Mouse (Mus musculus) heart, embryonic 10.5 days (tissue): ENCODE measurements around the gene Mnat1. TPM values are rescaled to one million over a fixed set of nuclear protein-coding genes. Genes with fewer than 3 reads are reported as not detected.
A peak's percentile ranks its signal among the peaks of the same experiment; 100 is the strongest.
"Not testable (repeated sequence)": the region's sequence is repeated elsewhere in the genome, so short reads cannot be mapped to it uniquely, and the experiment has no call there.

ENCODE experiments used
- DNase-seq: peaks from one replicate; pipeline ENCODE4 v3.0.0-alpha.2; 2017; ENCODE audit warnings: low spot score
- H3K27ac ChIP-seq: fragments of 300-500 bp; sonication (generic); 2 replicates; pipeline ENCODE4 v1.5.1; 2016; ENCODE audit warnings: mild to moderate bottlenecking
- H3K27me3 ChIP-seq: fragments of 300-500 bp; sonication (generic); 2 replicates; pipeline ENCODE4 v1.6.1; 2016; ENCODE audit warnings: mild to moderate bottlenecking; ENCODE audit not compliant: poor library complexity, insufficient read depth, severe bottlenecking
- H3K36me3 ChIP-seq: fragments of 300-500 bp; sonication (generic); 2 replicates; pipeline ENCODE4 v1.6.1; 2016; ENCODE audit warnings: mild to moderate bottlenecking, moderate library complexity
- H3K4me1 ChIP-seq: fragments of 300-500 bp; sonication (generic); 2 replicates; pipeline ENCODE4 v1.6.1; 2016; ENCODE audit warnings: mild to moderate bottlenecking
- H3K4me3 ChIP-seq: fragments of 300-500 bp; sonication (generic); 2 replicates; pipeline ENCODE4 v1.5.1; 2016; ENCODE audit warnings: mild to moderate bottlenecking, moderate library complexity
- H3K9me3 ChIP-seq: fragments of 300-500 bp; sonication (generic); 2 replicates; pipeline ENCODE4 v1.6.1; 2016; ENCODE audit warnings: mild to moderate bottlenecking, moderate library complexity
- WGBS: fragments of 180-500 bp; shearing (Covaris S2); methylation state at CpG from one replicate; pipeline ENCODE4 v1.1.7; 2016; 5-methylcytosine and 5-hydroxymethylcytosine counted together
- polyA plus RNA-seq: library from polyadenylated mRNA; unstranded; fragments of >200 nt; fragmentation: Nextera tagmentation; extraction: Ambion mirVana; gene quantifications from 2 replicates; pipeline ENCODE4 v1.2.1, GENCODE M21; 2016

The Mnat1 gene
- 26.8 and 32.7 TPM in 2 replicates for polyA plus RNA-seq

DNA sequence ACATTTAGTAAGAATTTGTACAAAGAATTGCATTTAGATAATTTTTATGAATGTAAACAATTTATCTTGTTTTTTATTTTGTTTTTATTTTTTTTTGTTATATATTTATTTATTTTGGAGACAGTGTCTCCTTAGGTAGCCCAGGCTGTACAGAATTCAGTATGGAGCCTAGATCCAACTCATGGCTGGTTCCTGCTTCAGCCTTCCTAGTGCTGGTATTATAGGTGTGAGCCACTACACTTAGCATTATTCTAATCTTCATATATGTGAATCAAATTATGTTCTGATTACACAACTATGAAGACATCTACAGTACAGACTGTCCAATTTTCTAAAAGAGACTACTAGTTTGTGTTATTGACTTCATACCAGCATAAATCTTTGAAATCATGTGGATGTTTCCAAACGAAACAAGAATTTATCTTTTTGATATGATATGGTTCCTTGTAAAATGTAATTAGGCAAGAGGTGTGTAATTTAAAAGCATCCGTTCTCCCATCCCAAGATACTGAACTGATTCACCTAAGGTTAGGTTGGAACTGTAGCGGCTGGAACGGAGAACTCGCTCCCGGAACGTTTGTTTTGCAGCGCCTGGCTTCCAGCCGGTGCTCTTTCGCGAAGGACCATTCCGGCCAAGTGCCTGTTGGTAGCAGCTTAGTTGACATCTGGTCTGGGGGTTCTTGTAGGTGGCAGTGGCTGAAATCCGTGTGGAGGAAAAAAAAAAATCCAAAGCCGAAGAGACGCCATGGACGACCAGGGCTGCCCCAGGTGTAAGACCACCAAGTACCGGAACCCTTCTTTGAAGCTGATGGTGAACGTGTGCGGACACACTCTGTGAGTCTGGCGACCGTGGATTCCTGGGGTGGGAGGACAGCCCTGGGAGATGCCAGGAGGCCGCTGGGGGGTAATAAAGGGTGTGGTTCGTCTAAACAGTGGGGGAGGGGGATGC is at the start of gene Mnat1:
Gene Mnat1 (plus strand): TSS at position 625 of the 949 bp plus-strand sequence.
- H3K4me3 ChIP-seq: peak within 1 kb of the TSS; percentile 87
- peak within 1 kb of the TSS; percentile 90 for H3K27ac ChIP-seq
- H3K36me3 ChIP-seq: no peaks in the 10 kb centered on the region
- H3K27me3 ChIP-seq: no peaks in the 10 kb centered on the region
- WGBS: 1% methylated on average over 23 of the region's 23 CpGs
- no peaks in the 10 kb centered on the region for H3K9me3 ChIP-seq
- 0 out of 2 replicates have a peak, but pooled peaks cover 7% of the 10 kb centered on the region for H3K4me1 ChIP-seq
- DNase-seq: peak; percentile 88

GRCm38 (mm10) chr12:73081828-73082227 is 41.7 kb upstream of the Mnat1 start:
- not testable (repeated sequence) for H3K27ac ChIP-seq, H3K9me3 ChIP-seq, H3K36me3 ChIP-seq, H3K4me1 ChIP-seq, H3K4me3 ChIP-seq, H3K27me3 ChIP-seq, DNase-seq
- WGBS: 91% methylated on average over 4 of the region's 4 CpGs

DNA sequence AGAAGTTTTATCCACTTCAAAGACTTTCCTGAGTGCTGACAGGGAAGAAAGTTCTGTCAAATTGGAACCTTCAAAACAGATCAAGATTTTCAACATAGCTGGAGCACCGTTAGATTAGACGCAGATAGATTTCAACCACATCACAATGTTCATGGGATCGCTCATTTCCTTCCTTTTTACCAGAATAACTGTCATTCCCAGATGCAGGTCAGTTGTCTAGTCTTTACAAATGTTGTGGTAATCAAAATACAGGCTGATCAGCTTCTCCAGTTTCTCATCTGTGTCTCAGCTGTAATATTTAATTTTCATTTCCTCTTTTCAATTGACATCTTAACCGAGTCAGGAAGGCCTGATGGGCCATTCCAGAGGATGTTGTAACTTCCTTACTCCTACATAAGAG is 39.7 kb upstream of the Mnat1 start:
- no peaks in the 10 kb centered on the region for H3K27me3 ChIP-seq
- 79% methylated on average over 4 of the region's 4 CpGs for WGBS
- no peak overlapping the region for H3K4me3 ChIP-seq
- no peaks in the 10 kb centered on the region for H3K9me3 ChIP-seq
- DNase-seq: no peak
- H3K4me1 ChIP-seq: no peaks in the 10 kb centered on the region
- H3K27ac ChIP-seq: no peak overlapping the region
- H3K36me3 ChIP-seq: no peaks in the 10 kb centered on the region

DNA sequence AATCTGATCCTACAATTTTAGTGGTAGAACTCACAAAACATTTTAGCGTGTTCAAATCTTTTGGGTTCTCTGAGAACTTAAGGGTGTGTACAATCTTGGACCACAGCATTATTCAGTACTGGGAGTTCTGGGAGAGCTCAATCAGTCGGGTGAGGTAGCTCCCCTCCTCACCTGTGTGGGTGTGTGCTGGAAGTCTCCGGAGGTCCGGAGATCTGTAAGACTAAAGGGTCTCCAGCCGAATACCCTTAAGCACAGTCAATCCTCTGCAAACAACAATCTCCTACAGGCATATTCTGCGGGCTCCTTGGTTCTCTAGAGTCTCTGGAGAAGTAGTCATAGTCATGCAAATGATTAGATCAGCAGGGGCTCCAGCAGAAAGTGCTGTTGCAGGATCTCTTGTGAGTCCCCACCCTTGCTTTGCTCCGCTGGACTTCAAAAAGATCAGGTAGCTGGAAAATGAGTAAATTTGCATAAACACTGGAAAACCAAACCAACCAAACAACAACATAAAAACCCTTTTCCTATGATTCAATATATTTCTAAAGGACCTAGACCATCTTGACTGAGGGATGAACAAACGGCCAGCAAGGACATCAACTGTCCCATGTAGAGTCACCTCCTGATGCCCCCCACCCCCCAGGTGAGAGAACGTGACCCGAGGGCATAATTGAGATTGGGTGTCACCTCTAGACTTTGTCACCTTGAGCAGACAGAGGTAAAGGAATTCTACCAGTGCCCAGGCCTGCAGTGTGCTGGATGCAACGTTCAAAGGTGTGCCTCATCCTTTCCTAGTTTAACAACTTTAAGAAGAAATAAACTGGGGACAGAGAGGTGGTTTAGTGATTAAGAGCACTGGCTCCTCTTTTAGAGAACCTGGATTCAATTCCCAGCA is 37.5 kb upstream of the Mnat1 start:
- DNase-seq: no peak
- Histone ChIP-seq H3K27me3 (no peaks in the 10 kb centered on the region), H3K9me3 (no peaks in the 10 kb centered on the region), H3K36me3 (no peaks in the 10 kb centered on the region), H3K27ac (no peak overlapping the region), H3K4me3 (no peak overlapping the region), H3K4me1 (no peaks in the 10 kb centered on the region)
- 23% methylated on average over 11 of the region's 11 CpGs for WGBS

- H3K27ac ChIP-seq: no peak overlapping the region
- H3K36me3 ChIP-seq: no peaks in the 10 kb centered on the region
- H3K27me3 ChIP-seq: no peaks in the 10 kb centered on the region
- DNase-seq: no peak
- no peaks in the 10 kb centered on the region for H3K4me1 ChIP-seq
- no peaks in the 10 kb centered on the region for H3K9me3 ChIP-seq
- H3K4me3 ChIP-seq: no peak overlapping the region
- 85% methylated on average over 7 of the region's 7 CpGs for WGBS
Measured at GRCm38 (mm10) chr12:73087086-73087485, 36.4 kb upstream of the Mnat1 start.

DNA sequence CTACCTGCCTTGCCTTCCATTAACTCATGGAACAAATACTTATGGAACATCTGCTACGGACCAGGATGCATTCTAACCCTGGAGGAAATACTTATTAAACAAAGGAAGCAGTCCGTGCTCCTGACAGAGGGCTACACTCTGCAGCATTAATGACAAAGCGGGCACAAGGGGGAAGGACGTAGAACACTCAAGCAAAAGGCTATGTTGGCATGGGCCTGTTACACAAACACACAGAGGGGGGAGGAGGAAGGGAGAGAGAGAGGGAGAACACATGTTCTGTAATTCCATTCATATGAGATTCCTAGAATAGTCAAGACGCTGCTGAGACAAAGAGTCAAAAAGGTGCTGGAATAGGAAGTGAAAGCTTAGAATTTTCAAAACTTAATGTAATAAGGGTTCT is 35.0 kb upstream of the Mnat1 start:
- Histone ChIP-seq H3K4me3 (no peak overlapping the region), H3K9me3 (no peaks in the 10 kb centered on the region), H3K27me3 (no peaks in the 10 kb centered on the region), H3K27ac (no peak overlapping the region), H3K4me1 (no peaks in the 10 kb centered on the region), H3K36me3 (no peaks in the 10 kb centered on the region)
- WGBS: 75% methylated on average over 5 of the region's 5 CpGs
- no peak for DNase-seq

- no peak overlapping the region for H3K27ac ChIP-seq
- no peaks in the 10 kb centered on the region for H3K9me3 ChIP-seq
- WGBS: 59% methylated on average over 5 of the region's 5 CpGs
Measured at GRCm38 (mm10) chr12:73088911-73089310, 34.6 kb upstream of the Mnat1 start.

DNA sequence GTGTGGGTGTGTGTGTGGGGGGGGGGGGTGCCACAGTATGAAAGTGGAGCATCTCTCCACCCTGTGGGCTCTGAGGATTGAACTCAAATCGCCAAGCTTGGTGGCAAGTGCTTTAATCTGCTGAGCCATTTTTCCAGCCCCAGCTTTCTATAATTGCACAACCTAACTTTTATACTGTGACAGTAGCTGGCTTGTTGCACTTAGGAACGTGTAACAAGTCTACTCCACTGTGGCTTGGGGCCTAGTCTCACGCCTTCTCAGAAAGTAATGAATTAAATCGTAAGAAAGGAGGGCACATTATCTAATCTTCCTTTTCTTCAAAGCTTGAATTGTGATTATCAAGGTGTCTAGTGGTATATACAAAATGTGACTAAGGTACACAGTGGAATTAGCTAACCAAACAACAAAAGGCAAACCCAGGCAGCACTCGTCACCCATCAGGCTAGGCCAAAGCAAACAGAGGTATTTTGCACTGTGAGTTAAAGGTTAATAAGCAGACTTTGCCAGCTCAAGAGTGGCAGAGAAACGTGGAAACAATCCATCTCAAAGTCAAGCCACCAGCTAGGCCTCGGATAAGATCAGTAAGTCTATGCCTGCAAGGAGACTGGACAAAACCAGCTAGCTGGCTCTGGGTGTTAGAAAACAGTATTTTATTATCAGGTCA is 32.7 kb upstream of the Mnat1 start:
- no peaks in the 10 kb centered on the region for H3K27me3 ChIP-seq
- DNase-seq: no peak
- no peaks in the 10 kb centered on the region for H3K9me3 ChIP-seq
- 76% methylated on average over 7 of the region's 7 CpGs for WGBS
- H3K36me3 ChIP-seq: no peaks in the 10 kb centered on the region
- H3K27ac ChIP-seq: no peak overlapping the region
- no peaks in the 10 kb centered on the region for H3K4me1 ChIP-seq
- no peak overlapping the region for H3K4me3 ChIP-seq

More at GRCm38 (mm10) chr12:73088911-73089310, 34.6 kb upstream of the Mnat1 start:
- peak; percentile 83 for DNase-seq
- Histone ChIP-seq H3K27me3 (no peaks in the 10 kb centered on the region), H3K4me1 (no peaks in the 10 kb centered on the region), H3K36me3 (no peaks in the 10 kb centered on the region), H3K4me3 (no peak overlapping the region)

DNA sequence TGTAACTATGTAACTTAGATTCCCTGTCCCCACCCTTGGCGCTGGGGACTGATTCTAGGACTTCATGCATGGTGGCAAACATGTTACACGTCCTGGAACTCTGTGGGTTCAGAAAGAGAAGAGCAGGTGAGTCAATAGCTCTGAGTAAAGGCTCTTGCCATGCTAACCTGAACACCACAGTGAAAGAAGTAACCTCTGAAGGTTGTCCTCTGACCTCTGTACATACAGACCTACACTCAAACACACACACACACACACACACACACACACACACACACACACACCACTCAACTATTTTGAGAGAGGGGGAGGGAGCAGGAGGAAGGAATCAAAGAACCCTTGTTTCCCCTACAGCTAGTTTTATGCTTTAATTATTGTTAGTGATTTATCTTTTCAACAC is 29.3 kb upstream of the Mnat1 start:
- H3K4me3 ChIP-seq: no peak overlapping the region
- WGBS: 80% methylated on average over 2 of the region's 2 CpGs
- no peak overlapping the region for H3K27ac ChIP-seq
- DNase-seq: no peak
- no peaks in the 10 kb centered on the region for H3K27me3 ChIP-seq
- H3K36me3 ChIP-seq: no peaks in the 10 kb centered on the region
- no peaks in the 10 kb centered on the region for H3K4me1 ChIP-seq
- H3K9me3 ChIP-seq: no peaks in the 10 kb centered on the region

DNA sequence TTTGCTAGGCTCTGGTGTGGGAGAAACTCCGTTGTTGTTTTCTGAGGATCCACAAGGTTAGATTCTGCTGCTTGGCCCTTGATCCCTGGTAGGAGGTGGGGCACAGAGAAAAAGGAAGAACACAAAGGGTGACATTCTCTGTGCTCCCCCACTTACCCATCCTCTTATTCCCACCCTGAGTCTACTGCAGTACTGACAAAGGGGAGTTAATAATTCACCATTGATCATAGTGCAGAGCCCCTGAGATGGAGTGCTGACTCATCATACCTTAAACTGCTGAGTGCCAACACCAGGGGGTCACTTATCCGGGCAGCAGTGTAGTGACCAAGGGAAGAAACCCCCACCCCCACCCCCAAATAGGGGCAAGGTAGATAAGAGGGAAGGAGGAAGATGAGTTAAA is 28.9 kb upstream of the Mnat1 start:
- DNase-seq: no peak
- Histone ChIP-seq H3K4me1 (no peaks in the 10 kb centered on the region), H3K27ac (no peak overlapping the region), H3K4me3 (no peak overlapping the region), H3K36me3 (no peaks in the 10 kb centered on the region), H3K27me3 (no peaks in the 10 kb centered on the region), H3K9me3 (no peaks in the 10 kb centered on the region)
- 41% methylated on average over 2 of the region's 2 CpGs for WGBS

- H3K4me3 ChIP-seq, DNase-seq: not testable (repeated sequence)
- WGBS: 80% methylated on average over 5 of the region's 5 CpGs
Measured at GRCm38 (mm10) chr12:73096177-73096576, 27.3 kb upstream of the Mnat1 start.

DNA sequence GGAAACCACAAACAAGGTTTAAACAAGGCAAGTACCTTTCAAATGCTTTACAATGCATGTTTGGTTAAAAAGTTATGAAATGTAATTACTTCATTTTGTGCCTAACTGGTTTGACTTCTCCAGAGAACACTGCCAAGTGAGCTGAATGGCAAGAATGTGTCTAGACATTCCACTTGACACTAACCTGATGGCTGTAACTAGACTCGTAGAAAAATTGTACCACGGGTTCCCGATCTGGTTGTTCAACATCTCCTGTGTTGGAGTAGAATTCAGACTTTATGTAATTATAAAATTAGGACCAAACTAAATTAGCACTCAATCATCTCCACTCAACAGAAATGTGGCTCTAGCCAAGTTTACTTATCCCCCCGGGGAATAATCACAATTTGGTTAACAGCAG is 24.9 kb upstream of the Mnat1 start:
- Histone ChIP-seq H3K4me3 (no peak overlapping the region), H3K9me3 (no peaks in the 10 kb centered on the region), H3K4me1 (no peaks in the 10 kb centered on the region), H3K27me3 (no peaks in the 10 kb centered on the region), H3K27ac (no peak overlapping the region), H3K36me3 (peaks cover 21% of the 10 kb centered on the region)
- 72% methylated on average over 4 of the region's 4 CpGs for WGBS
- no peak for DNase-seq

More at GRCm38 (mm10) chr12:73096177-73096576, 27.3 kb upstream of the Mnat1 start:
- H3K36me3 ChIP-seq, H3K27ac ChIP-seq, H3K27me3 ChIP-seq, H3K4me1 ChIP-seq, H3K9me3 ChIP-seq: not testable (repeated sequence)
